Mouse (Mus musculus): ENCODE measurements around the gene Smim17. TPM values are rescaled to one million over a fixed set of nuclear protein-coding genes. Genes with fewer than 3 reads are reported as not detected.

Gene Smim17
- polyA plus RNA-seq (2014; fragmentation: Illumina TruSeq; extraction: RNeasy Lipid Tissue Mini Kit (QIAGEN cat#74804); ENCODE audit: low read depth, low replicate concordance), result 0.57 TPM

DNA sequence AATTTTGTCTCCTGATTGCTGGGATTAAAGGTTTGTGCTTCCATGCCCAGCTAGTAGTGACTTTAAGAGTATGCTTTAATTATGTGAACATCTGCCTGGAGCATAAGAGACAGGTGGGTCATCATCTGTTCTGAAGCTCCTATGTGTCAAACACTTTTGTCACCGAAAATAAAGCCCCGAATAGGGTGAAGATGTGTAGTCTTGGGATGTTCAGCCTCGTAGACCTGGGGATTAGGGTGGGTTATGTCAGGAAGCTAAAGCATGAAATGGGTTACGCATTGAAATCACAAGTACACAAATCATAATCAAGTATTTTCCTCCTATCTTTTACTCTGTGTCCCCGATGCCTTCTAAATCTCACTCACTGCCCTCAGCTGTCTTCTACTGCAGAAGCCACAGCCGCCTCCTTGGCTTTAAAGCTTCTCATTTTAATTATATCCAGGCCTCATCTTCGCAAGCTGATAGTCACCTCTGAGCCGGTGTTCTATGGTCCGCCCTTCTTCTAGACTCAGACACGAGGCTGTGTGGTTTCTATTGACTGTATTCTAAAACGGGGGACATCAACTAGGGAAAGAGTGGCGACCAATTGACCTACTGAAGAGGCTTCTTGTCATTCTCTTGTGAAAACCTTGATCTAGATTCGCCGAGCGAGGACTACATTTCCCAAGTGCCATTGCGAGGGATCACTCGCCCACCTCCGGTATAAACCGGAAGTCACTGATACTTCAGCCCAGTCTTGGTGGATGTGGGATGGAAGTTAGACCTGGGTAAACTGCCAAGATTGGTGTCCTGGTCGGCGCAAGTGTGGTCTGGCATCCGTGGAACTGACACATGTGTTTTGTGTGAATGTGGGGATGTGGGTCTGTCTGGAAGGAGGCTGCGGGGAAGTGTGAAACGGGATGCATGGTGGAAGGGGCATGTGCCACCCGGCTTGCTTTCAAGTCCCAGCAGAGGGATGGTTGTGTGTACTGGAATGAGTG, at the start of gene Smim17:
Smim17 (plus strand) TSS at position 720 of the 980 bp plus-strand sequence.

DNA sequence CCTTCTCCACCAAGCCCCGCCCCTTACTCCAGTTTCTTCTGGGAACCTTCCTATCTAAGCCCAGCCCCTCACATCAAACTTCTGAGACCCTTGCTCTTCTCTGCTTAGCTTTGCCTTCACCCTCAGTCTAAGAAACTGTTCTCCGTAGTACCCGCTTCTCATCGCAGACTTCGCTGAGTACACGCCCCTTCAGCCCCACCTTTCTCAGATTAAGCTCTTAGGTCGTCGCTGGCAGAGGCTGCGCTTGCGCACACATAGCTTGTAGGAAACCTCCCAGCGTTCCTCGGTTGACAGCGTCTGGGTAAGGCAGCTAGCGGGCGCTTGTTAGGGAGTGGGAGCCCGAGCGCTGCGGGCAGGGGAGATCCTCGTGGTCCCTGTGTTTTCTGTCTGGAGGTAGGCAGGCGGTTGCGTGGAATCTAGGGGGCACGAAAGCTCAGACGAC, 35.4 kb upstream of the Smim17 start, which contains the start of gene Zfp78:
Zfp78 (plus strand) TSS at position 234 of the 442 bp plus-strand sequence.

GRCm38 (mm10) chr7:6383044-6383455, 15.5 kb upstream of the Smim17 start, which contains the start of gene Zfp28:
Gene Zfp28 (plus strand): TSS chr7:6383295.

DNA sequence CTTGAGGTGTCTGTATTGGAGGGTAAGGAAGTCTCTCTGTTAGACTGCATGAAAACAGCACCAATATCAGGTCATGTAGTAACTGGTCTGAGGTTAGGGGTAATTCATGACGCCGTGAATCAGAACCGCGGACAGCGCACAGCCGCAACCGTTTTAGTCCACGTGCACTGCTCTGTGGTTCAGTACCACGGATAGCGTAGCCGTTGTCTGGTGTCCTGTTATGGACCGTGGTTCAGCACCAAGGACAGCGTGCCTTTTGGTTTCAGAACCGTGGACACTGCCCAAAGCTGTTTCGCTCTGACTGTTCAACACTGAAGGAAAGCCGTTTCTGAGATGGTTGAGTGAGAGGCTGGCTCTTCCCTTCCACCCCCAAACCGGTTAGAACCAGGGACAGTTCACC, 11.5 kb downstream of the Smim17 start, which contains the start of gene Gm20715:
Gm20715 (plus strand) TSS at position 235 of the 400 bp plus-strand sequence.

GRCm38 (mm10) chr7:6438388-6438787, 39.9 kb downstream of the Smim17 start, which contains the start of gene Olfr1344:
Gene Olfr1344 (plus strand): TSS chr7:6438688.

GRCm38 (mm10) chr7:6455868-6456267, 57.4 kb downstream of the Smim17 start, which contains the start of gene Olfr1336:
Gene Olfr1336 (plus strand): TSS chr7:6456168.

DNA sequence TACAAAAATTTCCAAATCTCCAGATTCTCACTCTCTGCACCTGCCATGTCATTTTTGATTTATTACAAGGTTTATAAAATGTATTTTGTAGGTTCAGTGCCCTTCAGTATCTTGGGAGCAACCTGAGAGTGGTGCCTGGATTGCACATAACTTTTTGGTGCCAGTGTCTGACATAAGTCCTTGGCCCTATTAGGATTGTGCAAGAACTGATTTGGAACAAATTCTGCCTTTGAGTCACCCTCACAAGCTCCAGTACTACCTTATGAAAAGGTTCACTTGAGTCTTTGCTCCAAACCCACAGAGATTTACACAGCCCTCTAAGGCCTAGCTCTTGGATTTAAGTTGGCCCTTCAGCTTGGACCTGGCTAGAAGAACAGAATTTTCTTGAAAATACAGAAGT, 68.4 kb downstream of the Smim17 start, which contains the start of gene Olfr1346:
Olfr1346 (plus strand) TSS at position 151 of the 400 bp plus-strand sequence.

Other genes starting within 250 kb of the Smim17 start
- gene Zfp787, start 242.7 kb upstream of the Smim17 start, polyA plus RNA-seq (2014; fragmentation: Illumina TruSeq; extraction: RNeasy Lipid Tissue Mini Kit (QIAGEN cat#74804); ENCODE audit: low read depth, low replicate concordance), result 8.9 TPM
- gene Zfp444, start 226.5 kb upstream of the Smim17 start, polyA plus RNA-seq (2014; fragmentation: Illumina TruSeq; extraction: RNeasy Lipid Tissue Mini Kit (QIAGEN cat#74804); ENCODE audit: low read depth, low replicate concordance), result 5.6 TPM
- gene Galp, start 201.6 kb upstream of the Smim17 start, polyA plus RNA-seq (2014; fragmentation: Illumina TruSeq; extraction: RNeasy Lipid Tissue Mini Kit (QIAGEN cat#74804); ENCODE audit: low read depth, low replicate concordance), result not detected
- not detected for gene Zscan5b, start 176.4 kb upstream of the Smim17 start, polyA plus RNA-seq (2014; fragmentation: Illumina TruSeq; extraction: RNeasy Lipid Tissue Mini Kit (QIAGEN cat#74804); ENCODE audit: low read depth, low replicate concordance)
- gene Epp13, start 146.0 kb upstream of the Smim17 start, polyA plus RNA-seq (2014; fragmentation: Illumina TruSeq; extraction: RNeasy Lipid Tissue Mini Kit (QIAGEN cat#74804); ENCODE audit: low read depth, low replicate concordance), result not detected
- 8.4 TPM for gene Zfp667, start 112.1 kb upstream of the Smim17 start, polyA plus RNA-seq (2014; fragmentation: Illumina TruSeq; extraction: RNeasy Lipid Tissue Mini Kit (QIAGEN cat#74804); ENCODE audit: low read depth, low replicate concordance)
- gene Zfp583, start 67.4 kb upstream of the Smim17 start, polyA plus RNA-seq (2014; fragmentation: Illumina TruSeq; extraction: RNeasy Lipid Tissue Mini Kit (QIAGEN cat#74804); ENCODE audit: low read depth, low replicate concordance), result 2.6 TPM
- 0.13 TPM for gene Gm3854, start 55.0 kb upstream of the Smim17 start, polyA plus RNA-seq (2014; fragmentation: Illumina TruSeq; extraction: RNeasy Lipid Tissue Mini Kit (QIAGEN cat#74804); ENCODE audit: low read depth, low replicate concordance)
- gene Zfp78, start 35.4 kb upstream of the Smim17 start, polyA plus RNA-seq (2014; fragmentation: Illumina TruSeq; extraction: RNeasy Lipid Tissue Mini Kit (QIAGEN cat#74804); ENCODE audit: low read depth, low replicate concordance), result 3.2 TPM
- gene Zfp28, start 15.4 kb upstream of the Smim17 start, polyA plus RNA-seq (2014; fragmentation: Illumina TruSeq; extraction: RNeasy Lipid Tissue Mini Kit (QIAGEN cat#74804); ENCODE audit: low read depth, low replicate concordance), result 8.6 TPM
- not detected for gene Gm20715, start 11.6 kb downstream of the Smim17 start, polyA plus RNA-seq (2014; fragmentation: Illumina TruSeq; extraction: RNeasy Lipid Tissue Mini Kit (QIAGEN cat#74804); ENCODE audit: low read depth, low replicate concordance)
- not detected for gene Olfr1344, start 40.0 kb downstream of the Smim17 start, polyA plus RNA-seq (2014; fragmentation: Illumina TruSeq; extraction: RNeasy Lipid Tissue Mini Kit (QIAGEN cat#74804); ENCODE audit: low read depth, low replicate concordance)
- gene Olfr1336, start 57.5 kb downstream of the Smim17 start, polyA plus RNA-seq (2014; fragmentation: Illumina TruSeq; extraction: RNeasy Lipid Tissue Mini Kit (QIAGEN cat#74804); ENCODE audit: low read depth, low replicate concordance), result not detected
- not detected for gene Olfr1346, start 68.4 kb downstream of the Smim17 start, polyA plus RNA-seq (2014; fragmentation: Illumina TruSeq; extraction: RNeasy Lipid Tissue Mini Kit (QIAGEN cat#74804); ENCODE audit: low read depth, low replicate concordance)
- gene Olfr5, start 88.2 kb downstream of the Smim17 start, polyA plus RNA-seq (2014; fragmentation: Illumina TruSeq; extraction: RNeasy Lipid Tissue Mini Kit (QIAGEN cat#74804); ENCODE audit: low read depth, low replicate concordance), result not detected
- not detected for gene Olfr1347, start 101.0 kb downstream of the Smim17 start, polyA plus RNA-seq (2014; fragmentation: Illumina TruSeq; extraction: RNeasy Lipid Tissue Mini Kit (QIAGEN cat#74804); ENCODE audit: low read depth, low replicate concordance)
- gene Olfr1348, start 110.0 kb downstream of the Smim17 start, polyA plus RNA-seq (2014; fragmentation: Illumina TruSeq; extraction: RNeasy Lipid Tissue Mini Kit (QIAGEN cat#74804); ENCODE audit: low read depth, low replicate concordance), result not detected
- gene Olfr1349, start 124.2 kb downstream of the Smim17 start, polyA plus RNA-seq (2014; fragmentation: Illumina TruSeq; extraction: RNeasy Lipid Tissue Mini Kit (QIAGEN cat#74804); ENCODE audit: low read depth, low replicate concordance), result not detected
- not detected for gene Olfr1350, start 166.1 kb downstream of the Smim17 start, polyA plus RNA-seq (2014; fragmentation: Illumina TruSeq; extraction: RNeasy Lipid Tissue Mini Kit (QIAGEN cat#74804); ENCODE audit: low read depth, low replicate concordance)

Data from sigmoid colon, adult 10 weeks (tissue).